Mouse (Mus musculus) hindbrain, embryonic 11.5 days (tissue): ENCODE measurements around the gene Gbp8. TPM values are rescaled to one million over a fixed set of nuclear protein-coding genes. Genes with fewer than 3 reads are reported as not detected.
"Not testable (repeated sequence)": the region's sequence is repeated elsewhere in the genome, so short reads cannot be mapped to it uniquely, and the experiment has no call there.

ENCODE experiments used
- ATAC-seq: fragments of 200-750 bp; cut with Nextera tagmentation; 2 replicates; pipeline ENCODE4 v1.8.0; 2017; ENCODE audit warnings: mild to moderate bottlenecking, moderate TSS enrichment, moderate library complexity; ENCODE audit not compliant: low FRiP score
- DNase-seq: peaks from one replicate; pipeline ENCODE4 v3.0.0-alpha.2; 2015; ENCODE audit warnings: low spot score
- H3K27ac ChIP-seq: fragments of 300-500 bp; sonication (generic); 2 replicates; pipeline ENCODE4 v1.5.1; 2014; ENCODE audit warnings: mild to moderate bottlenecking, low read depth, low read length
- H3K27me3 ChIP-seq: fragments of 300-500 bp; sonication (generic); 2 replicates; pipeline ENCODE4 v1.6.1; 2014; ENCODE audit warnings: mild to moderate bottlenecking, low read length, moderate library complexity, mixed read lengths; ENCODE audit not compliant: control insufficient read depth, insufficient read depth
- H3K36me3 ChIP-seq: fragments of 300-500 bp; sonication (generic); 2 replicates; pipeline ENCODE4 v1.6.1; 2014; ENCODE audit warnings: mild to moderate bottlenecking, low read length, moderate library complexity, mixed read lengths; ENCODE audit not compliant: control insufficient read depth, insufficient read depth
- H3K4me1 ChIP-seq: fragments of 300-500 bp; sonication (generic); replicated peaks from 2 replicates; pipeline ENCODE4 v1.6.1; 2014; ENCODE audit warnings: low read length, mixed read lengths; ENCODE audit not compliant: control insufficient read depth, insufficient read depth
- H3K4me2 ChIP-seq: fragments of 300-500 bp; sonication (generic); replicated peaks from 2 replicates; pipeline ENCODE4 v1.6.1; 2014; ENCODE audit warnings: mild to moderate bottlenecking, low read depth, low read length
- H3K4me3 ChIP-seq: fragments of 300-500 bp; sonication (generic); 2 replicates; pipeline ENCODE4 v1.5.1; 2014; ENCODE audit warnings: low read depth, low read length
- H3K9ac ChIP-seq: fragments of 300-500 bp; sonication (generic); 2 replicates; pipeline ENCODE4 v1.6.1; 2014; ENCODE audit warnings: low read depth, low read length
- H3K9me3 ChIP-seq: fragments of 300-500 bp; sonication (generic); 2 replicates; pipeline ENCODE4 v1.6.1; 2016; ENCODE audit warnings: low read length; ENCODE audit not compliant: control insufficient read depth
- WGBS: fragments of 180-500 bp; shearing (Covaris S2); extraction: QIAGEN DNeasy Blood & Tissue Kit; methylation state at CpG from one replicate; pipeline ENCODE4 v1.1.7; 2014; 5-methylcytosine and 5-hydroxymethylcytosine counted together
- polyA plus RNA-seq: library from polyadenylated mRNA; unstranded; fragments of >200 nt; fragmentation: Nextera tagmentation; extraction: Ambion mirVana; gene quantifications from 2 replicates; pipeline ENCODE4 v1.2.1, GENCODE M21; 2014

The Gbp8 gene
- polyA plus RNA-seq, 1 experiment from 2014 or later, result 0.94 TPM

GRCm38 (mm10) chr5:105068356-105068755, 71.0 kb downstream of the Gbp8 start:
- not testable (repeated sequence) for H3K9ac ChIP-seq, DNase-seq, H3K4me1 ChIP-seq, ATAC-seq, H3K27ac ChIP-seq, H3K4me2 ChIP-seq, H3K27me3 ChIP-seq, H3K36me3 ChIP-seq, H3K9me3 ChIP-seq, H3K4me3 ChIP-seq

DNA sequence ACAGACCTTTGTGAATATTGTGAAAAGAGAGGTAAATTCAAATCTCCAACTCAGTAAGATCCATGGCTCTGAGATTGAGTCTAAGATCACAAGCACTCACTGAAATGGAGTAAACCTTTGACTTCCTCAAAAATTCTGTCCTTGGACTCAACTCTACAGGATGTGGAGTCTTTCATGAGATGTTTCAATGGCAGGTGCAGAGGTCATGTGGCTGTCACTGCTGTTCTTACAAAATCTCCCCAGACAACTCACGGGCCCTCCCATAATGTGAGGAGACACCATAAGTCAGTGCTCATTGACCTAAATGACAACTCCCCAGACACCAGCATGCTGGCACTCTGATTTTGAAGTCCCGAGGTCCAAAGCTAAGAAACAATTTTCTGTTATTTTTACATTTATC, 74.9 kb downstream of the Gbp8 start:
- 81% methylated on average over 2 of the region's 2 CpGs for WGBS
- not testable (repeated sequence) for H3K4me2 ChIP-seq, H3K36me3 ChIP-seq, H3K9ac ChIP-seq, H3K9me3 ChIP-seq, H3K4me3 ChIP-seq, H3K27ac ChIP-seq, H3K4me1 ChIP-seq, DNase-seq, H3K27me3 ChIP-seq, ATAC-seq

GRCm38 (mm10) chr5:105063321-105063720, 76.0 kb downstream of the Gbp8 start:
- Histone ChIP-seq H3K4me3 (no peak overlapping the region), H3K4me1 (no peaks in the 10 kb centered on the region), H3K9ac (no peak overlapping the region), H3K4me2 (no peak overlapping the region), H3K36me3 (no peaks in the 10 kb centered on the region), H3K27me3 (no peaks in the 10 kb centered on the region), H3K9me3 (no peaks in the 10 kb centered on the region), H3K27ac (no peak overlapping the region)
- WGBS, result 74% methylated on average over 1 of the region's 1 CpGs
- ATAC-seq, result no peak
- DNase-seq, result no peak

- H3K27me3 ChIP-seq, H3K9ac ChIP-seq, H3K4me2 ChIP-seq, H3K4me3 ChIP-seq, DNase-seq, H3K27ac ChIP-seq, ATAC-seq, H3K4me1 ChIP-seq, H3K36me3 ChIP-seq, H3K9me3 ChIP-seq: not testable (repeated sequence)
- 86% methylated on average over 2 of the region's 2 CpGs for WGBS
These were observed 76.9 kb downstream of the Gbp8 start for GRCm38 (mm10) chr5:105062403-105062802.

GRCm38 (mm10) chr5:105060224-105060623, 79.1 kb downstream of the Gbp8 start:
- WGBS, result 80% methylated on average over 2 of the region's 2 CpGs
- no peak for DNase-seq
- Histone ChIP-seq H3K36me3 (no peaks in the 10 kb centered on the region), H3K4me1 (no peaks in the 10 kb centered on the region), H3K4me3 (no peak overlapping the region), H3K27ac (no peak overlapping the region), H3K9me3 (no peaks in the 10 kb centered on the region), H3K9ac (no peak overlapping the region), H3K4me2 (no peak overlapping the region), H3K27me3 (no peaks in the 10 kb centered on the region)
- no peak for ATAC-seq

- H3K36me3 ChIP-seq, result no peaks in the 10 kb centered on the region
- H3K9ac ChIP-seq, result no peak overlapping the region
- H3K4me3 ChIP-seq, result no peak overlapping the region
- no peak overlapping the region for H3K4me2 ChIP-seq
- ATAC-seq (no peak), DNase-seq (no peak)
- 88% methylated on average over 2 of the region's 2 CpGs for WGBS
- H3K4me1 ChIP-seq, result no peaks in the 10 kb centered on the region
- H3K9me3 ChIP-seq, result no peaks in the 10 kb centered on the region
- no peaks in the 10 kb centered on the region for H3K27me3 ChIP-seq
- no peak overlapping the region for H3K27ac ChIP-seq
These were observed 84.1 kb downstream of the Gbp8 start for GRCm38 (mm10) chr5:105055279-105055678.

DNA sequence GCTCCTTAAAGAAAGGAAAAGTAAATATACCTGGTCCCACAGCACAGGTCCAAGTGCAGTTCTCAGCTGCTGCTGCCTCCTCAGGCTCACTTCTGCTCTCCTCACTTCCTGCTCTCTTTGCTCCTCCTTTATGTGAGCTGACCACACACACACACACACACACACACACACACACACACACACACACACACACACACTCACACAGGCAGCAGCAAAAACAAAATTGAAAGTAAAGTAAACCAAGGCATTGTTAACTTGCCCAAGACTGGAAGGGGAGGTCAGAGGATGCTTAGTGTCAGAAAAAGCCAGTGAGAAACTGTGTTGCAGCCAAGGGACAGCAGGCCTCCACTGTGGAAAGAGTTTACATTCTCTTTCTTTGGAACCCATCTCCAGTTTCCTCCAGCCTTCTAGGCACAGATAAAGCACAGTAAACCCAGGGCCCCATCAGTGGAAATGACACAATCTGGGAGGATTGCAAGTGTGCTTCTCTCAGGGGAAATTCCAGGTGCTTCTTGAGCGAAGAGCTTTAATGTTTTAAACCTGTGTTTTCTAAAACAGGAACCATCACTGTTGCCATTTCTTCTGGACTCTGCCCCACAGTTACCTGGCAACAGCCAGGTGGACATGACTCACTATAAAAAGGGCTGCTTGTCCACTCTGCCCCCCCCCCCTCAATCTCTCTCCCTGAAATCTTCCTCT, 85.7 kb downstream of the Gbp8 start:
- not testable (repeated sequence) for H3K9ac ChIP-seq, H3K4me1 ChIP-seq, DNase-seq, H3K27me3 ChIP-seq, H3K36me3 ChIP-seq, H3K27ac ChIP-seq, H3K4me3 ChIP-seq, H3K9me3 ChIP-seq, H3K4me2 ChIP-seq, ATAC-seq
- WGBS, result 85% methylated on average over 1 of the region's 1 CpGs

DNA sequence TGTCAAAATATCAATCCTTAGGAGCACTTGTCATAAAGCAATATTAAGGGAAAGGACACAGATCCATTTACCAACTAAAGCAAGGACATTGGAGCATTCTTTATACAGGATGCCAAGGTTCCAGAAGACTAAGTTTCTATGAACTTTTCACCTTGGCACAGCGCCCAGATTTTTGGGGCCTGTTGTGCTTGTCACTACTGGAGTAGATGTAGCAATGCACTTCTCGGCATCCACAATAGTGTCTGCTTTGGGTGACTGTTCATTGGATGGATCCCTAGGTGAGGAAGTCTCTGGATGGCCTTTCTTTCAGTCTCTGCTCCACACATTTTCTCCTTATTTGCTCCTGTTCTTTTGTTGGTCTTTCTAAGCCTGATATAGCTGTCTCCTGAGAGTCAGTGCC, 107.0 kb downstream of the Gbp8 start:
- Histone ChIP-seq H3K4me1 (no peaks in the 10 kb centered on the region), H3K27me3 (no peaks in the 10 kb centered on the region), H3K36me3 (no peaks in the 10 kb centered on the region), H3K4me2 (no peak overlapping the region), H3K27ac (no peak overlapping the region), H3K9me3 (no peaks in the 10 kb centered on the region), H3K4me3 (no peak overlapping the region), H3K9ac (no peak overlapping the region)
- DNase-seq (no peak), ATAC-seq (no peak)
- 79% methylated on average over 2 of the region's 2 CpGs for WGBS

GRCm38 (mm10) chr5:105012551-105012950, 126.8 kb downstream of the Gbp8 start:
- 78% methylated on average over 1 of the region's 1 CpGs for WGBS
- H3K9ac ChIP-seq, result no peak overlapping the region
- no peaks in the 10 kb centered on the region for H3K9me3 ChIP-seq
- no peak overlapping the region for H3K27ac ChIP-seq
- no peak overlapping the region for H3K4me2 ChIP-seq
- no peak for ATAC-seq
- H3K36me3 ChIP-seq, result no peaks in the 10 kb centered on the region
- no peak for DNase-seq
- no peak overlapping the region for H3K4me3 ChIP-seq
- H3K27me3 ChIP-seq, result no peaks in the 10 kb centered on the region
- H3K4me1 ChIP-seq, result no peaks in the 10 kb centered on the region
